Mouse (Mus musculus): ENCODE data around the gene Shcbp1l. TPM values are rescaled to one million over a fixed set of nuclear protein-coding genes. Genes with fewer than 3 reads are reported as not detected.

Shcbp1l gene
- under 1 TPM in 1 of 2 experiments, not detected in 1; 0.29 TPM for polyA plus RNA-seq (2017; shearing (Covaris generic))

DNA sequence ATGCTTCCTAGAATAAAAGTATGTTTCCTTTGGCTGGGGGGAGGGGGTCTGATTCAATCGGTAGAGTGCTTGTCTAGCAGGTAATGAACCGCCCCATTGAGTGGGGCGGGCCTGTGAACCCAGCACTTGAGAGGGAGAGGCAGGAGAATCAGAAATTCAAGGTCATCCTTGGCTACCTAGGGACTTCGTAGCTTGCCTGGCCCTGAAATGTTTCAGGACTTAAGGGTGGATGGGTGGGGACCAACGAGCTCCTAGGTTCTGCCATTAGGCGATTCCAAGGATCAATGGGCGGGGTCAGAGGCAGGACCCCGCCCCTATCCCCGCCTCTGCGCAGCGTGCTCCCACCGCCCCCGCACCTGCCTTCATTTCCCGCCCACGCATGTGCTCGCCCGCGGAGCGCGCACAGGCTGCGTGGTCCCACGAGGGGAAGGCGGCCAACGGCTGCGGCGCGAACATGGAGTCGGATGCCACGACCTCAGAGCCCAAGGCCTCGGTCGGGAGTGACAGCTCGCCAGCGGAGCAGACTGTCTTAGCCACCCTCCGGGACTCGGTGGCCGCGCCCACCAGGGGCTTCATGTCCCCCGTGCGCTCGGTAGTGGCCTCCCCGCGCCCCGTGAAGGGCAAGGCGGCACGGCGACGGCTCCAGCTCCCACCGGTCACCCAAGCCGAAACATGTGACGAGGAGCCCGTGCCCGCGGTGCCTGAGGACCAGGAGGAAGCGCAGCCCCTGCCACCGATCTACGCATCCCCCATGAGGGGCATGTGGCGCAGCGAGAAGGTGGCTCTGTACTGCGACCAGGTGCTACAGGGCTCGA, at the start of gene Shcbp1l:
Gene Shcbp1l (plus strand): TSS at position 393 of the 815 bp plus-strand sequence.

DNA sequence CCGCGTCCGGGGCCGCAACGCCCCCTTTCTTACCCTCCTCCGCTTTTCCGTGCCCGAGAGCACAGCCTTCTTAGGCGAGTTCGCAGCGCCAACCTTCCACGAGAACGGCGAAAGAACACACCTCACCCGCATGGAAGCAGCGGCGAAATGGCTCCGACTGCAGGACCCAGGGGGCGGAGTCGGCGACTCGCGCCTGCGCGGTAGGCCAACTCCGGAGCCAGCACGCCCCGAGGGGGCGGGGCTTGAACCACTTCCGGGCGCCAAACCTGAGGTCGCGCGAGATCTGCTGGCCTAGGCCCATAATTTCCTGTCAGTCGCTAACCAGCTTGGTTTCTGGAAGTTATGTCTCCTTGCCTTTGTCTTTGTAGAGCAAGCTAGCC, 62.5 kb downstream of the Shcbp1l start, which contains the start of gene Dhx9:
Gene Dhx9 (minus strand): TSS at position 161 of the 380 bp plus-strand sequence.

Other genes with a start within 250 kb of the Shcbp1l start
- 1 to 10 TPM; 1.0 to 1.3 TPM for gene Lamc2, start 238.7 kb upstream of the Shcbp1l start, polyA plus RNA-seq (2017; shearing (Covaris generic))
- gene Lamc1, start 92.4 kb upstream of the Shcbp1l start, polyA plus RNA-seq (2017; shearing (Covaris generic)): 10 to 100 TPM in 1 of 2 experiments, 1 to 10 TPM in 1; 3.0 to 31.1 TPM
- gene Dhx9, start 62.5 kb downstream of the Shcbp1l start, polyA plus RNA-seq (2017; shearing (Covaris generic)): 10 to 100 TPM; 40.1 to 46.4 TPM
- gene Npl, start 124.9 kb downstream of the Shcbp1l start, polyA plus RNA-seq (2017; shearing (Covaris generic)): 1 to 10 TPM in 1 of 2 experiments, under 1 TPM in 1; 0.16 to 2.8 TPM
- gene Rgs8, start 227.9 kb downstream of the Shcbp1l start, polyA plus RNA-seq (2017; shearing (Covaris generic)): not detected